Mouse (Mus musculus): ENCODE data around the gene Capn13. TPM values are rescaled to one million over a fixed set of nuclear protein-coding genes. Genes with fewer than 3 reads are reported as not detected.

Capn13 gene
- not detected in 2 replicates for polyA plus RNA-seq (2015; fragmentation: Nextera tagmentation; extraction: Ambion mirVana)

GRCm38 (mm10) chr17:73400862-73401261, at the start of gene Capn13:
Capn13 (minus strand) TSS chr17:73400866.
- no peaks in the 10 kb centered on the region for H3K9me3 ChIP-seq (ENCODE audit: control insufficient read depth, low read length)
- H3K27me3 ChIP-seq (replicated peaks; ENCODE audit: control insufficient read depth, insufficient read depth, low read length): no peaks in the 10 kb centered on the region
- no peak within 1 kb of the TSS for H3K4me3 ChIP-seq (replicated peaks; ENCODE audit: low read length)
- no peaks in the 10 kb centered on the region for H3K36me3 ChIP-seq (ENCODE audit: control insufficient read depth, insufficient read depth)
- H3K27ac ChIP-seq (ENCODE audit: low read length): no peak within 1 kb of the TSS
- WGBS: 81% methylated on average over 2 of the region's 2 CpGs
- H3K4me2 ChIP-seq (ENCODE audit: low read length): no peak within 1 kb of the TSS
- H3K4me1 ChIP-seq (replicated peaks; ENCODE audit: control insufficient read depth, insufficient read depth, low read length): no peaks in the 10 kb centered on the region
- ATAC-seq: no peak
- no peak within 1 kb of the TSS for H3K9ac ChIP-seq (replicated peaks; ENCODE audit: low read depth, low read length)

GRCm38 (mm10) chr17:73449104-73449503, 48.4 kb upstream of the Capn13 start:
- no peaks in the 10 kb centered on the region for H3K4me1 ChIP-seq (replicated peaks; ENCODE audit: control insufficient read depth, insufficient read depth, low read length)
- H3K27me3 ChIP-seq (replicated peaks; ENCODE audit: control insufficient read depth, insufficient read depth, low read length): no peaks in the 10 kb centered on the region
- no peak overlapping the region for H3K27ac ChIP-seq (ENCODE audit: low read length)
- ATAC-seq: no peak
- no peaks in the 10 kb centered on the region for H3K36me3 ChIP-seq (ENCODE audit: control insufficient read depth, insufficient read depth)
- no peak overlapping the region for H3K4me2 ChIP-seq (ENCODE audit: low read length)
- H3K4me3 ChIP-seq (replicated peaks; ENCODE audit: low read length): no peak overlapping the region
- no peak overlapping the region for H3K9ac ChIP-seq (replicated peaks; ENCODE audit: low read depth, low read length)
- H3K9me3 ChIP-seq (ENCODE audit: control insufficient read depth, low read length): no peaks in the 10 kb centered on the region

- 81% methylated on average over 1 of the region's 1 CpGs for WGBS
- Histone ChIP-seq H3K27ac (ENCODE audit: low read length) (no peak overlapping the region), H3K4me3 (replicated peaks; ENCODE audit: low read length) (no peak overlapping the region), H3K9me3 (ENCODE audit: control insufficient read depth, low read length) (no peaks in the 10 kb centered on the region), H3K4me1 (replicated peaks; ENCODE audit: control insufficient read depth, insufficient read depth, low read length) (no peaks in the 10 kb centered on the region), H3K27me3 (replicated peaks; ENCODE audit: control insufficient read depth, insufficient read depth, low read length) (no peaks in the 10 kb centered on the region), H3K9ac (replicated peaks; ENCODE audit: low read depth, low read length) (no peak overlapping the region), H3K4me2 (ENCODE audit: low read length) (no peak overlapping the region), H3K36me3 (ENCODE audit: control insufficient read depth, insufficient read depth) (no peaks in the 10 kb centered on the region)
- no peak for ATAC-seq
These were observed 40.1 kb upstream of the Capn13 start for GRCm38 (mm10) chr17:73440798-73441197.

GRCm38 (mm10) chr17:73432564-73433006, 31.9 kb upstream of the Capn13 start:
- H3K4me1 ChIP-seq (replicated peaks; ENCODE audit: control insufficient read depth, insufficient read depth, low read length): no peaks in the 10 kb centered on the region
- no peak overlapping the region for H3K4me2 ChIP-seq (ENCODE audit: low read length)
- 75% methylated on average over 2 of the region's 2 CpGs for WGBS
- H3K9me3 ChIP-seq (ENCODE audit: control insufficient read depth, low read length): no peaks in the 10 kb centered on the region
- no peak overlapping the region for H3K4me3 ChIP-seq (replicated peaks; ENCODE audit: low read length)
- no peak for ATAC-seq
- H3K27me3 ChIP-seq (replicated peaks; ENCODE audit: control insufficient read depth, insufficient read depth, low read length): no peaks in the 10 kb centered on the region
- H3K36me3 ChIP-seq (ENCODE audit: control insufficient read depth, insufficient read depth): no peaks in the 10 kb centered on the region
- H3K27ac ChIP-seq (ENCODE audit: low read length): no peak overlapping the region
- no peak overlapping the region for H3K9ac ChIP-seq (replicated peaks; ENCODE audit: low read depth, low read length)

- WGBS: 87% methylated on average over 1 of the region's 1 CpGs
- H3K4me2 ChIP-seq (ENCODE audit: low read length): no peak overlapping the region
- no peaks in the 10 kb centered on the region for H3K9me3 ChIP-seq (ENCODE audit: control insufficient read depth, low read length)
- H3K9ac ChIP-seq (replicated peaks; ENCODE audit: low read depth, low read length): no peak overlapping the region
- H3K27me3 ChIP-seq (replicated peaks; ENCODE audit: control insufficient read depth, insufficient read depth, low read length): no peaks in the 10 kb centered on the region
- ATAC-seq: no peak
- no peaks in the 10 kb centered on the region for H3K36me3 ChIP-seq (ENCODE audit: control insufficient read depth, insufficient read depth)
- H3K27ac ChIP-seq (ENCODE audit: low read length): no peak overlapping the region
- no peaks in the 10 kb centered on the region for H3K4me1 ChIP-seq (replicated peaks; ENCODE audit: control insufficient read depth, insufficient read depth, low read length)
- H3K4me3 ChIP-seq (replicated peaks; ENCODE audit: low read length): no peak overlapping the region
These were observed 31.4 kb upstream of the Capn13 start for GRCm38 (mm10) chr17:73432058-73432457.

- H3K27ac ChIP-seq (ENCODE audit: low read length): no peak overlapping the region
- H3K27me3 ChIP-seq (replicated peaks; ENCODE audit: control insufficient read depth, insufficient read depth, low read length): no peaks in the 10 kb centered on the region
- H3K9ac ChIP-seq (replicated peaks; ENCODE audit: low read depth, low read length): no peak overlapping the region
- ATAC-seq: no peak
- 18% methylated on average over 2 of the region's 2 CpGs for WGBS
- H3K9me3 ChIP-seq (ENCODE audit: control insufficient read depth, low read length): no peaks in the 10 kb centered on the region
- no peak overlapping the region for H3K4me3 ChIP-seq (replicated peaks; ENCODE audit: low read length)
- no peaks in the 10 kb centered on the region for H3K36me3 ChIP-seq (ENCODE audit: control insufficient read depth, insufficient read depth)
- peaks cover 6% of the 10 kb centered on the region; the same call in 1 of the 2 replicates for H3K4me1 ChIP-seq (replicated peaks; ENCODE audit: control insufficient read depth, insufficient read depth, low read length)
- H3K4me2 ChIP-seq (ENCODE audit: low read length): no peak overlapping the region
These were observed 16.7 kb upstream of the Capn13 start for GRCm38 (mm10) chr17:73417382-73417781.

- Histone ChIP-seq H3K9me3 (ENCODE audit: control insufficient read depth, low read length) (no peaks in the 10 kb centered on the region), H3K36me3 (ENCODE audit: control insufficient read depth, insufficient read depth) (no peaks in the 10 kb centered on the region), H3K27me3 (replicated peaks; ENCODE audit: control insufficient read depth, insufficient read depth, low read length) (no peaks in the 10 kb centered on the region), H3K4me1 (replicated peaks; ENCODE audit: control insufficient read depth, insufficient read depth, low read length) (peaks cover 6% of the 10 kb centered on the region; the same call in 1 of the 2 replicates), H3K9ac (replicated peaks; ENCODE audit: low read depth, low read length) (no peak overlapping the region), H3K4me2 (ENCODE audit: low read length) (no peak overlapping the region), H3K27ac (ENCODE audit: low read length) (no peak overlapping the region), H3K4me3 (replicated peaks; ENCODE audit: low read length) (no peak overlapping the region)
- 63% methylated on average over 6 of the region's 6 CpGs for WGBS
- ATAC-seq: no peak
These were observed 15.6 kb upstream of the Capn13 start for GRCm38 (mm10) chr17:73416181-73416795.

GRCm38 (mm10) chr17:73411817-73412216, 11.2 kb upstream of the Capn13 start:
- WGBS: 63% methylated on average over 4 of the region's 4 CpGs
- H3K4me3 ChIP-seq (replicated peaks; ENCODE audit: low read length): no peak overlapping the region

GRCm38 (mm10) chr17:73401272-73401671, 606 bp upstream of the Capn13 start:
- H3K27ac ChIP-seq (ENCODE audit: low read length): no peak overlapping the region
- no peak overlapping the region for H3K4me2 ChIP-seq (ENCODE audit: low read length)
- WGBS: 88% methylated on average over 2 of the region's 2 CpGs
- no peak overlapping the region for H3K9ac ChIP-seq (replicated peaks; ENCODE audit: low read depth, low read length)
- H3K4me1 ChIP-seq (replicated peaks; ENCODE audit: control insufficient read depth, insufficient read depth, low read length): no peaks in the 10 kb centered on the region
- ATAC-seq: no peak
- H3K4me3 ChIP-seq (replicated peaks; ENCODE audit: low read length): no peak overlapping the region
- no peaks in the 10 kb centered on the region for H3K27me3 ChIP-seq (replicated peaks; ENCODE audit: control insufficient read depth, insufficient read depth, low read length)
- no peaks in the 10 kb centered on the region for H3K9me3 ChIP-seq (ENCODE audit: control insufficient read depth, low read length)
- no peaks in the 10 kb centered on the region for H3K36me3 ChIP-seq (ENCODE audit: control insufficient read depth, insufficient read depth)

More at GRCm38 (mm10) chr17:73411817-73412216, 11.2 kb upstream of the Capn13 start:
- Histone ChIP-seq H3K9me3 (ENCODE audit: control insufficient read depth, low read length) (no peaks in the 10 kb centered on the region), H3K36me3 (ENCODE audit: control insufficient read depth, insufficient read depth) (no peaks in the 10 kb centered on the region), H3K4me2 (ENCODE audit: low read length) (no peak overlapping the region), H3K27ac (ENCODE audit: low read length) (no peak overlapping the region), H3K9ac (replicated peaks; ENCODE audit: low read depth, low read length) (no peak overlapping the region), H3K4me1 (replicated peaks; ENCODE audit: control insufficient read depth, insufficient read depth, low read length) (no peaks in the 10 kb centered on the region), H3K27me3 (replicated peaks; ENCODE audit: control insufficient read depth, insufficient read depth, low read length) (no peaks in the 10 kb centered on the region)
- ATAC-seq: no peak

GRCm38 (mm10) chr17:73399136-73399535, 1.5 kb downstream of the Capn13 start:
- Histone ChIP-seq H3K4me1 (replicated peaks; ENCODE audit: control insufficient read depth, insufficient read depth, low read length) (no peaks in the 10 kb centered on the region), H3K27me3 (replicated peaks; ENCODE audit: control insufficient read depth, insufficient read depth, low read length) (no peaks in the 10 kb centered on the region), H3K27ac (ENCODE audit: low read length) (no peak overlapping the region), H3K9ac (replicated peaks; ENCODE audit: low read depth, low read length) (no peak overlapping the region), H3K9me3 (ENCODE audit: control insufficient read depth, low read length) (no peaks in the 10 kb centered on the region), H3K4me2 (ENCODE audit: low read length) (no peak overlapping the region), H3K4me3 (replicated peaks; ENCODE audit: low read length) (no peak overlapping the region), H3K36me3 (ENCODE audit: control insufficient read depth, insufficient read depth) (no peaks in the 10 kb centered on the region)
- no peak for ATAC-seq
- WGBS: 60% methylated on average over 2 of the region's 2 CpGs

All from forebrain, embryonic 16.5 days (tissue).